Mouse (Mus musculus) cerebellum, adult 9-11 months (tissue): ENCODE measurements at regions not wholly inside any gene's neighbourhood (a gene's known extent, or its start where the extent isn't known, plus 50 kb on each side); places are given as distances from the start of the nearest gene placed in this dataset.
A peak's percentile ranks its signal among the peaks of the same experiment; 100 is the strongest.

ENCODE experiments used
- DNase-seq: peaks from one replicate; pipeline ENCODE4 v3.0.0; 2022

GRCm38 (mm10) chr1:154255971-154256370 lies 55.0 kb downstream of the Zfp648 start:
- no peak for DNase-seq

- no peak for DNase-seq
Measured at GRCm38 (mm10) chr1:154256811-154257210, 55.8 kb downstream of the Zfp648 start.

- no peak for DNase-seq
Measured at GRCm38 (mm10) chr1:154258511-154258910, 57.5 kb downstream of the Zfp648 start.

GRCm38 (mm10) chr1:154260393-154260792 lies 59.4 kb downstream of the Zfp648 start:
- no peak for DNase-seq

GRCm38 (mm10) chr1:154281438-154281837 lies 80.5 kb downstream of the Zfp648 start:
- peak; percentile 19 for DNase-seq

- DNase-seq: no peak
Measured at GRCm38 (mm10) chr1:154286080-154286479, 85.1 kb downstream of the Zfp648 start.

GRCm38 (mm10) chr1:154292729-154293128 lies 91.7 kb downstream of the Zfp648 start:
- no peak for DNase-seq

- DNase-seq: no peak
Measured at GRCm38 (mm10) chr1:154296080-154296479, 95.1 kb downstream of the Zfp648 start.

- DNase-seq: peak; percentile 7
Measured at GRCm38 (mm10) chr1:154299866-154300265, 98.9 kb downstream of the Zfp648 start.

- DNase-seq: no peak
Measured at GRCm38 (mm10) chr1:154309650-154310049, 108.7 kb downstream of the Zfp648 start.
